Mouse (Mus musculus) layer of hippocampus, postnatal 14 days (tissue): ENCODE measurements around the gene Olfr1362. TPM values are rescaled to one million over a fixed set of nuclear protein-coding genes. Genes with fewer than 3 reads are reported as not detected.

ENCODE experiments used
- DNase-seq, 2 experiments: peaks; one replicate each; pipeline ENCODE4 v3.0.0; 2021 to 2022; ENCODE audit warnings: low spot score in 2 of 2, mixed read lengths in 1 of 2
- long read RNA-seq, 2 experiments: library from polyadenylated mRNA; stranded (forward); transcript quantifications; one replicate each; pipeline ENCODE4 v2.0.0; 2021
- total RNA-seq, 2 experiments: library from RNA; stranded (reverse); gene quantifications; 2 replicates each; pipeline ENCODE4 v1.2.3; 2021

The Olfr1362 gene
- total RNA-seq, result not detected
- long read RNA-seq, experiment 1, result 0 reads
- long read RNA-seq, experiment 2, result 0 reads

- no peak for DNase-seq
Observed at GRCm38 (mm10) chr13:21613922-21614321, at the start of gene Olfr1362. Olfr1362 (minus strand) TSS chr13:21614022.

GRCm38 (mm10) chr13:21663286-21663685 is 49.5 kb upstream of the Olfr1362 start, which contains the start of gene Olfr1361:
Olfr1361 (minus strand) TSS chr13:21663386.
- no peak for DNase-seq

- no peak for DNase-seq
Observed at GRCm38 (mm10) chr13:21642418-21642817, 28.6 kb upstream of the Olfr1362 start, which contains the start of gene Olfr11. Olfr11 (minus strand) TSS chr13:21642518.

- DNase-seq, result no peak
Observed at GRCm38 (mm10) chr13:21591618-21592017, 22.2 kb downstream of the Olfr1362 start.

GRCm38 (mm10) chr13:21581659-21582058 is 32.2 kb downstream of the Olfr1362 start, which contains the start of gene Olfr1364:
Olfr1364 (minus strand) TSS chr13:21581759.
- DNase-seq, result no peak

Other genes starting within 250 kb of the Olfr1362 start
- 10 to 100 TPM; 37.5 to 37.6 TPM for gene Zkscan3, start 211.3 kb downstream of the Olfr1362 start, total RNA-seq
- 1 to 10 TPM; 1.3 TPM for gene Pgbd1, start 173.0 kb downstream of the Olfr1362 start, total RNA-seq
- 10 to 100 TPM; 33.9 to 35.6 TPM for gene Zscan26, start 160.3 kb downstream of the Olfr1362 start, total RNA-seq
- gene Nkapl, start 145.5 kb downstream of the Olfr1362 start, total RNA-seq, result under 1 TPM; 0.69 to 0.74 TPM
- gene Zkscan4, start 135.1 kb downstream of the Olfr1362 start, total RNA-seq, result 1 to 10 TPM; 6.7 to 7.7 TPM
- gene Gm10065, start 134.6 kb downstream of the Olfr1362 start, total RNA-seq, result not detected
- 10 to 100 TPM; 15.9 to 17.4 TPM for gene AK157302, start 118.8 kb downstream of the Olfr1362 start, total RNA-seq
- gene Gm11273, start 112.6 kb downstream of the Olfr1362 start, total RNA-seq, result 10 to 100 TPM; 64.8 to 76.7 TPM
- 10 to 100 TPM; 16.2 to 16.9 TPM for gene Zkscan8, start 82.9 kb downstream of the Olfr1362 start, total RNA-seq
- gene Olfr1366, start 71.2 kb downstream of the Olfr1362 start, total RNA-seq, result not detected
- gene Olfr1535, start 54.1 kb downstream of the Olfr1362 start, total RNA-seq, result not detected
- not detected for gene Olfr1364, start 32.3 kb downstream of the Olfr1362 start, total RNA-seq
- gene Olfr11, start 28.5 kb upstream of the Olfr1362 start, total RNA-seq, result not detected
- not detected for gene Olfr1361, start 49.4 kb upstream of the Olfr1362 start, total RNA-seq
- gene Olfr1360, start 63.4 kb upstream of the Olfr1362 start, total RNA-seq, result not detected
- gene Olfr1359, start 84.1 kb upstream of the Olfr1362 start, total RNA-seq, result not detected
- gene Hist1h2bl, start 102.1 kb upstream of the Olfr1362 start, total RNA-seq, result 10 to 100 TPM; 31.7 to 51.2 TPM
- 10 to 100 TPM; 17.4 to 55.0 TPM for gene Hist1h2ai, start 102.4 kb upstream of the Olfr1362 start, total RNA-seq
- 10 to 100 TPM; 68.2 to 84.2 TPM for gene Hist1h3h, start 103.6 kb upstream of the Olfr1362 start, total RNA-seq
- 10 to 100 TPM in 1 of 2 experiments, 1 to 10 TPM in 1; 8.6 to 12.7 TPM for gene Hist1h2bm, start 108.0 kb upstream of the Olfr1362 start, total RNA-seq
- gene Hist1h4j, start 121.0 kb upstream of the Olfr1362 start, total RNA-seq, result 10 to 100 TPM; 14.3 to 15.3 TPM
- gene Hist1h4k, start 136.5 kb upstream of the Olfr1362 start, total RNA-seq, result 100 to 1,000 TPM; 229 to 266 TPM
- 10 to 100 TPM; 17.1 to 19.9 TPM for gene Hist1h2ak, start 139.8 kb upstream of the Olfr1362 start, total RNA-seq
- 10 to 100 TPM; 18.8 to 20.0 TPM for gene Hist1h2bn, start 140.1 kb upstream of the Olfr1362 start, total RNA-seq
- gene Hist1h1b, start 166.6 kb upstream of the Olfr1362 start, total RNA-seq, result 10 to 100 TPM; 10.5 to 20.6 TPM
- 10 to 100 TPM; 59.5 to 93.2 TPM for gene Hist1h3i, start 169.3 kb upstream of the Olfr1362 start, total RNA-seq
- gene Hist1h2an, start 173.2 kb upstream of the Olfr1362 start, total RNA-seq, result 1 to 10 TPM; 1.7 to 1.8 TPM
- 10 to 100 TPM; 12.3 to 16.4 TPM for gene Hist1h2bp, start 173.4 kb upstream of the Olfr1362 start, total RNA-seq
- 10 to 100 TPM; 47.8 to 64.2 TPM for gene Hist1h2bq, start 196.2 kb upstream of the Olfr1362 start, total RNA-seq
- gene Hist1h2ao, start 196.4 kb upstream of the Olfr1362 start, total RNA-seq, result 10 to 100 TPM; 28.2 to 31.2 TPM
- gene Hist1h4m, start 197.7 kb upstream of the Olfr1362 start, total RNA-seq, result 100 to 1,000 TPM; 159 to 222 TPM
- 10 to 100 TPM; 30.8 to 35.7 TPM for gene Hist1h4n, start 218.2 kb upstream of the Olfr1362 start, total RNA-seq
- 10 to 100 TPM; 20.7 to 37.1 TPM for gene Hist1h2ap, start 219.5 kb upstream of the Olfr1362 start, total RNA-seq
- gene Hist1h2br, start 219.7 kb upstream of the Olfr1362 start, total RNA-seq, result 10 to 100 TPM; 48.0 to 64.3 TPM